Mouse (Mus musculus) layer of hippocampus, adult 11-12 months (tissue): Measurements from ENCODE around the gene Scrt2.

Experiments
- DNase-seq: peaks from one replicate; pipeline ENCODE4 v3.0.0; 2022; ENCODE audit warnings: low spot score

Gene Scrt2

DNA sequence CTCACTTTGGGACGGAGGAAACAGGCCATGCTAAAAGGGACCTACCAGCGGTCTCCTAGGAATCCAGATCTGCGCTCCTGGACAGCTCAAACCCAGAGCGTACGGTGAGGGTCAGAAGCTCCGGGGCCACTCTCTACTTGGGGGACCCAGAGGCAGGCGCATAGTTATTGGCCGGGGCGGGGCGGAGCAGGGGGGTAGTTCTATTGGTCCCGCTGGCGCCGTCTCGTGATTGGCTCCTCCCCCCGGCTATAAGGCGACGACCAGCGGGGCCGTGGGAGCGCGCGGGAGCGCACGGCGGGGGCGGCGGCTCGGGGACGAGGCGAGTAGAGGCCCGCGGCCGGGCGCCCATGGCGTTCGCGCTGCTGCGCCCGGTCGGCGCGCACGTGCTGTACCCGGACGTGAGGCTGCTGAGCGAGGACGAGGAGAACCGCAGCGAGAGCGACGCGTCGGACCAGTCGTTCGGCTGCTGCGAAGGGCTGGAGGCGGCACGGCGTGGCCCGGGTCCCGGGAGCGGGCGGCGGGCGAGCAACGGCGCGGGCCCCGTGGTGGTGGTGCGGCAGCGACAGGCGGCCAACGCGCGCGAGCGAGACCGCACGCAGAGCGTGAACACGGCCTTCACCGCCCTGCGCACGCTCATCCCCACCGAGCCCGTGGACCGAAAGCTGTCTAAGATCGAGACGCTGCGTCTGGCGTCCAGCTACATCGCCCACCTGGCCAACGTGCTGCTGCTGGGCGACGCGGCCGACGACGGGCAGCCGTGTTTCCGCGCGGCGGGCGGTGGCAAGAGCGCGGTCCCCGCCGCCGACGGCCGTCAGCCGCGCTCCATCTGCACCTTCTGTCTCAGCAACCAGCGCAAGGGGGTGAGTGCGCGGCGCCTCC is 62.2 kb downstream of the Scrt2 start, which contains the start of gene Tcf15:
Gene Tcf15, plus strand, starts transcription at position 283 of the 879 bp plus-strand sequence.
- no peak for DNase-seq

GRCm38 (mm10) chr2:152144158-152144450 is 62.8 kb downstream of the Scrt2 start:
- DNase-seq = no peak

GRCm38 (mm10) chr2:152144501-152144900 is 63.2 kb downstream of the Scrt2 start:
- no peak for DNase-seq
